Mouse (Mus musculus): ENCODE results near the gene Igf1r. TPM values are rescaled to one million over a fixed set of nuclear protein-coding genes. Genes with fewer than 3 reads are reported as not detected.

The Igf1r gene
- polyA plus RNA-seq, 1 experiment from 2014 or later, result 2.7 TPM

DNA sequence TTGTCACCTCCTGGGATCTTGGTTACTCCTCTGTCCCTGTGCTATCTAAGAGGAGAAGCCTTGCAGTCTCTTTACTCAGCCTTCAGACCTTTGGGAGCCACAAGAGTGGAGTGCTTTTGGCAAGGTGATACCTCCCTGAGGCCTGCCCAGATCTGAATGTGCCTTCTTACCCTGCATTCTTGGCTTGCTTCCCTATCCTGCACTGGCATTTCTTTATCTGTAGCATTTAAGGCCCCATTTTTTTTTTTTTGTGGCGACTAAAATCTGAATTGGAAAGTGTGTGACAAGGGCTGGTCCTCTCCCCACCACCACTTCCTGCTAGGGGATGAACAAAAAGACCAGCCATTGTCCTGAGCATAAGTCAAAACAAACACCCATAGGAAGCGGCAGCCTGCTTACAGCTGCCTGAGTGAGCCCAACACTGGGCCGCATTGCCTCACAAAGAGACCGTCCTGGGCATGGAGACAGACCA lies 133.3 kb downstream of the Igf1r start:
- Histone ChIP-seq H3K36me3 (replicated peaks; ENCODE audit: insufficient read depth, low read length) (peaks cover 3% of the 10 kb centered on the region; the same call in 1 of the 2 replicates), H3K27me3 (ENCODE audit: insufficient read depth, low read length) (peaks cover 28% of the 10 kb centered on the region; the same call in 1 of the 2 replicates), H3K9ac (replicated peaks) (no peak overlapping the region), H3K4me1 (ENCODE audit: insufficient read depth) (peaks cover 15% of the 10 kb centered on the region), H3K4me2 (ENCODE audit: low read depth, low read length) (peak overlapping the region; percentile 59), H3K27ac (ENCODE audit: low read depth) (peak overlapping the region; percentile 53; the same call in 1 of the 2 replicates), H3K9me3 (ENCODE audit: low read length) (no peaks in the 10 kb centered on the region), H3K4me3 (ENCODE audit: low read depth, low read length) (no peak overlapping the region)
- 42% methylated on average over 4 of the region's 4 CpGs for WGBS (ENCODE audit: insufficient replicate concordance)
- peak; percentile 12 for DNase-seq
- ATAC-seq, result peak; percentile 66
- no peak for TF ChIP-seq CTCF (IDR thresholded peaks at IDR 0.05; ENCODE audit: low read depth)
- no peak for TF ChIP-seq EP300 (IDR thresholded peaks at IDR 0.05; ENCODE audit: low read depth)

DNA sequence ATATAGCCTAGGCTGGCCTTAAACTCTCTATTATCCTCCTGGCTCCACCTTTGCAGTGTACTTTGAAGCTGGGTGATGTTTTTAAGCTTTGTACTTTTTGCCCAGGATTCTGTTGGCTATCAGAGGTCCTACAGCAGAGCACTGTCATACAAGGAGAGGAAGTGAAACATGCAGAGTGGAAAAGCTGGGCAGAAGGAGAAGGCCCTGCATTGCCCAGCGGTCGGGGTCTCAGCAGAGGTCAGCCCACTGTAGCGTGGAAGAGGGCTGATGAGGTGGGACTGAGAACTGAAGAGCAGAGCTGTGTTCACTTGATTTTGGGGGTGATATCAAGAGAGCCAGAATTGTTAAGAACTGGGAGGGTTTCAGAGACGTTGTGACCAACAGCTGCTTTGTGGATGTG lies 134.9 kb downstream of the Igf1r start:
- no peak overlapping the region for H3K4me3 ChIP-seq (ENCODE audit: low read depth, low read length)
- H3K27me3 ChIP-seq (ENCODE audit: insufficient read depth, low read length), result peaks cover 36% of the 10 kb centered on the region
- H3K9me3 ChIP-seq (ENCODE audit: low read length), result no peaks in the 10 kb centered on the region
- H3K4me1 ChIP-seq (ENCODE audit: insufficient read depth), result peaks cover 16% of the 10 kb centered on the region
- ATAC-seq (no peak), DNase-seq (no peak)
- H3K36me3 ChIP-seq (replicated peaks; ENCODE audit: insufficient read depth, low read length), result peaks cover 3% of the 10 kb centered on the region; the same call in 1 of the 2 replicates
- no peak for TF ChIP-seq EP300 (IDR thresholded peaks at IDR 0.05; ENCODE audit: low read depth)
- no peak for TF ChIP-seq CTCF (IDR thresholded peaks at IDR 0.05; ENCODE audit: low read depth)
- no peak overlapping the region for H3K27ac ChIP-seq (ENCODE audit: low read depth)
- no peak overlapping the region for H3K9ac ChIP-seq (replicated peaks)
- no peak overlapping the region for H3K4me2 ChIP-seq (ENCODE audit: low read depth, low read length)
- WGBS (ENCODE audit: insufficient replicate concordance), result 46% methylated on average over 4 of the region's 4 CpGs

DNA sequence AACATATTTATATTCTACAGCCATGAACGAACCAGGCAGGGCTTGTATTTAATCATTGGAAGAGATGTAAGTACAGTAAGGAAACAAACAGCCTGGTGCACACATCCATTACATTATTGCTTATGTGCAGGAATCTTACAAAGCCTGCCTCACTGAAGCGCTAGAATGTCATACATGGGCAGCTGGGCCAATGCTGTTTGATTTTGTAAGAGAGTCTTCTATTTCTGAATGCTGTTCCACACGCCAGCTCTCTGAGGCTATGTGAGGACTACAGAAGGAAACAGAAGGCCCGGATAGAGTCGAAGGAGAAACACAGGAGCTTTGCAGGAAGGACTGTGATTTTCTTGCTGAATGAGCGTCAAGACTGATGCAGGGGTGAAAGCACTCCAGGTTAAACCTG lies 136.2 kb downstream of the Igf1r start:
- H3K36me3 ChIP-seq (replicated peaks; ENCODE audit: insufficient read depth, low read length), result peaks cover 3% of the 10 kb centered on the region; the same call in 1 of the 2 replicates
- H3K27ac ChIP-seq (ENCODE audit: low read depth), result no peak overlapping the region
- no peak for DNase-seq
- no peak overlapping the region for H3K9ac ChIP-seq (replicated peaks)
- peaks cover 36% of the 10 kb centered on the region for H3K27me3 ChIP-seq (ENCODE audit: insufficient read depth, low read length)
- no peak overlapping the region for H3K4me3 ChIP-seq (ENCODE audit: low read depth, low read length)
- WGBS (ENCODE audit: insufficient replicate concordance), result 82% methylated on average over 6 of the region's 6 CpGs
- no peak for ATAC-seq
- H3K9me3 ChIP-seq (ENCODE audit: low read length), result no peaks in the 10 kb centered on the region
- TF ChIP-seq CTCF (IDR thresholded peaks at IDR 0.05; ENCODE audit: low read depth) (no peak), EP300 (IDR thresholded peaks at IDR 0.05; ENCODE audit: low read depth) (no peak)
- H3K4me2 ChIP-seq (ENCODE audit: low read depth, low read length), result no peak overlapping the region
- peaks cover 18% of the 10 kb centered on the region for H3K4me1 ChIP-seq (ENCODE audit: insufficient read depth)

DNA sequence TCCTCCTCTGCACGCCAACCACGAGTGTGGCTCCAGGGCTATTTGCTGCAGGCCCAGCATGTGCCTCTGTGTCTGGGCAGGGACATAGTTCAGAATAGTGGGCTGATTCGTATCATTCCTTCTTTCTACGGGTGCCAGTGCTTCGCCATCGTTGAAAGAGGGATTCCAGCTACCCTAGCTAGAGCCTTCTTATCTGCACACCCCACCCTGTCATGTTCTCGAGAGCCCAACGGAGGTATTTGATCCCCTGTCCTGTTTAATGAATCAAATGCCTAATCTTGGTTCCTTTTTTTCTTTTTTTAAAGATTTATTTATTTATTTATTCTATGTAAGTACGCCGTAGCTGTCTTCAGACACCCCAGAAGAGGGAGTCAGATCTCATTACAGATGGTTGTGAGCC lies 137.1 kb downstream of the Igf1r start:
- peaks cover 38% of the 10 kb centered on the region for H3K27me3 ChIP-seq (ENCODE audit: insufficient read depth, low read length)
- no peak overlapping the region for H3K27ac ChIP-seq (ENCODE audit: low read depth)
- H3K9ac ChIP-seq (replicated peaks), result no peak overlapping the region
- 54% methylated on average over 10 of the region's 10 CpGs for WGBS (ENCODE audit: insufficient replicate concordance)
- DNase-seq (no peak), ATAC-seq (no peak)
- no peak overlapping the region for H3K4me3 ChIP-seq (ENCODE audit: low read depth, low read length)
- H3K4me1 ChIP-seq (ENCODE audit: insufficient read depth), result peaks cover 18% of the 10 kb centered on the region
- H3K4me2 ChIP-seq (ENCODE audit: low read depth, low read length), result no peak overlapping the region
- no peaks in the 10 kb centered on the region for H3K9me3 ChIP-seq (ENCODE audit: low read length)
- H3K36me3 ChIP-seq (replicated peaks; ENCODE audit: insufficient read depth, low read length), result peaks cover 3% of the 10 kb centered on the region; the same call in 1 of the 2 replicates
- TF ChIP-seq EP300 (IDR thresholded peaks at IDR 0.05; ENCODE audit: low read depth) (no peak), CTCF (IDR thresholded peaks at IDR 0.05; ENCODE audit: low read depth) (no peak)

DNA sequence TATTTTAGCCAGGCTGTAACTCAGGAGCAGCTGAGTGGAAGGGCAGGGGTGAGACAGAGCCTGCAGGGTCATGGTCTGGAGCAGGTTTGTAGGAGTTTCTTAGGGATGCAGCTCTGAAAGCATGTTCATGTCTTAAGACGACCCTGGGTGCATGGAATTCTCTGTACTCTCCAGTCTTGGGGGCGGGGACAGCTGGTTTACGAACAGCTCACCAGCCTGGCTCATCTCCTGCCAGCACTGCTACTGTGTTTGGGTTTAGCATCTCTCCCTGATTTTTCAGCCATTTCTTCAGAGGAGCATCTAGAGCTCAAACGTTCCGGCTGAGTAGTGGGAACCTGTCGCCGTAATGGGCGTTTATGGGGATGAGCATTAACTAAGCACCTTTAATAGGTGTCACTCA lies 137.9 kb downstream of the Igf1r start:
- no peak for ATAC-seq
- H3K36me3 ChIP-seq (replicated peaks; ENCODE audit: insufficient read depth, low read length), result peaks cover 3% of the 10 kb centered on the region; the same call in 1 of the 2 replicates
- H3K9me3 ChIP-seq (ENCODE audit: low read length), result no peaks in the 10 kb centered on the region
- peaks cover 39% of the 10 kb centered on the region for H3K27me3 ChIP-seq (ENCODE audit: insufficient read depth, low read length)
- peaks cover 16% of the 10 kb centered on the region; the same call in 1 of the 2 replicates for H3K4me1 ChIP-seq (ENCODE audit: insufficient read depth)
- WGBS (ENCODE audit: insufficient replicate concordance), result 83% methylated on average over 8 of the region's 8 CpGs
- TF ChIP-seq CTCF (IDR thresholded peaks at IDR 0.05; ENCODE audit: low read depth) (no peak), EP300 (IDR thresholded peaks at IDR 0.05; ENCODE audit: low read depth) (no peak)
- no peak overlapping the region for H3K4me3 ChIP-seq (ENCODE audit: low read depth, low read length)
- DNase-seq, result no peak
- no peak overlapping the region for H3K27ac ChIP-seq (ENCODE audit: low read depth)
- no peak overlapping the region for H3K9ac ChIP-seq (replicated peaks)
- no peak overlapping the region for H3K4me2 ChIP-seq (ENCODE audit: low read depth, low read length)

DNA sequence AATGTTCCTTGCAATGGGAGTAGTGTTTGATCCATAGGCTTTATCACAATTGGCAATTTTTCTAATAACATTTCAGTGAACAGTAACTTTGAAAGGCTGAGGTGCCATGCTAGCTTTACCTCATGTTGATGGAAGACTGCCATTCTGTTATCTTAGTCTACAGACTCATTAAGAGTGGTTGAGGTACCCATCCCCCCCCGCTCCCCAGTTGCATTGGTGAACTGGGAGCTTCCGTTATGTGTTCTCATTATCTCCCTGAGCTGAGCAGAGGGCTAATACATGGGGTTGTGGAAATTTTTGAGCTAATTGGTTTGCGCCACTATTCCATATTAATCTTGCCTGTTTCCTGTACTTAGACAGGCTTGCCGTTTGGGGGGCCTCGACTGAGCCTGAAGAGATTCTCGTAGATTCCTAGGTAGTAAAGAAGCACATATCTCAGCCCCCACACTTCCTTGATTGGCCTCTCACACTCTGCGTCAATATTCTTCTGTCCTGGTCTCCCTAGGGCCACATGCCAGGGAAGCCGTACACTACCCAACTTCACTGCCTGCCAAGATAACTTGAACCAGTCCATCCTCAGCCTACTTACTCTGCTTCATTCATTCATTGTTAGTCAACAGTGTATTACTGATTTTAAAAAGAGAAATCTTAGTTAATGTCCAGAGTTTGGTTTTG lies 139.8 kb downstream of the Igf1r start:
- H3K9ac ChIP-seq (replicated peaks), result no peak overlapping the region
- peaks cover 14% of the 10 kb centered on the region; the same call in 1 of the 2 replicates for H3K4me1 ChIP-seq (ENCODE audit: insufficient read depth)
- WGBS (ENCODE audit: insufficient replicate concordance), result 49% methylated on average over 8 of the region's 8 CpGs
- peak; percentile 63 for ATAC-seq
- TF ChIP-seq EP300 (IDR thresholded peaks at IDR 0.05; ENCODE audit: low read depth) (peak; percentile 57), CTCF (IDR thresholded peaks at IDR 0.05; ENCODE audit: low read depth) (no peak)
- H3K9me3 ChIP-seq (ENCODE audit: low read length), result no peaks in the 10 kb centered on the region
- H3K4me3 ChIP-seq (ENCODE audit: low read depth, low read length), result no peak overlapping the region
- H3K27ac ChIP-seq (ENCODE audit: low read depth), result no peak overlapping the region
- peaks cover 46% of the 10 kb centered on the region for H3K27me3 ChIP-seq (ENCODE audit: insufficient read depth, low read length)
- DNase-seq, result peak; percentile 36
- H3K4me2 ChIP-seq (ENCODE audit: low read depth, low read length), result no peak overlapping the region
- peaks cover 3% of the 10 kb centered on the region; the same call in 1 of the 2 replicates for H3K36me3 ChIP-seq (replicated peaks; ENCODE audit: insufficient read depth, low read length)

Measured in liver, postnatal 0 days (tissue).